Mouse (Mus musculus) adrenal gland, postnatal 14 days (tissue): ENCODE results near the gene Rictor. TPM values are rescaled to one million over a fixed set of nuclear protein-coding genes. Genes with fewer than 3 reads are reported as not detected.
A peak's percentile ranks its signal among the peaks of the same experiment; 100 is the strongest.

Experiments used
- DNase-seq: peaks from one replicate; pipeline ENCODE4 v3.0.0; 2021; ENCODE audit warnings: mixed read lengths
- long read RNA-seq, 2 experiments: library from polyadenylated mRNA; stranded (forward); transcript quantifications; one replicate each; pipeline ENCODE4 v2.0.0; 2021
- total RNA-seq: library from RNA; stranded (reverse); gene quantifications from 2 replicates; pipeline ENCODE4 v1.2.3, GENCODE M21; 2021

Rictor gene
- 25.9 and 26.2 TPM in 2 replicates for total RNA-seq
- long read RNA-seq, experiment 1, partial matches to known transcripts = 0 of 2 reads
- long read RNA-seq, experiment 1, other reads (novel, unspliced or antisense) = 2 of 2 reads
- long read RNA-seq, experiment 2, partial matches to known transcripts = 0 of 2 reads
- long read RNA-seq, experiment 2, other reads (novel, unspliced or antisense) = 2 of 2 reads

- peak; percentile 94 for DNase-seq
Measured at GRCm38 (mm10) chr15:6707936-6708525, at the start of gene Rictor. TSS of gene Rictor (plus strand) at chr15:6708379.

DNA sequence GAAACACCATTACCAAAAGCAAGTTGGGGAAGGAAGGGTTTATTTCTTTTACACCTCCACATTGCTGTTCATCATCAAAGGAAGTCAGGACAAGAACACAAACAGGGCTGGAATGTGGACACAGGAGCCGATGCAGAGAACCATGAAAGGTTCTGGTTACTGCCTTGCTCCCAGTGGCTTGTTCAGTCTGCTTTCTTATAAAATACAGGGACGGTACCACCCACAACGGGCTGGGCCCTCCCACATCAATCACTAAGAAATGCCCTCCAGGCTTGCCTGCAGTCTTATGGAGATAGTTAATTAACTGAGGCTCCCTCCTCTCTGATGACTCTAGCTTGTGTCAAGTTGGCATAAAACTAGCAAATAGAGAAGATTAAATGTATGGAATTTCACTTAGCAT is 46.2 kb upstream of the Rictor start:
- no peak for DNase-seq

- DNase-seq = no peak
Measured at GRCm38 (mm10) chr15:6663991-6664390, 44.2 kb upstream of the Rictor start.

GRCm38 (mm10) chr15:6666072-6666471 is 42.1 kb upstream of the Rictor start:
- no peak for DNase-seq

- DNase-seq = no peak
Measured at GRCm38 (mm10) chr15:6668793-6669437, 39.3 kb upstream of the Rictor start.

GRCm38 (mm10) chr15:6678479-6678878 is 29.7 kb upstream of the Rictor start:
- no peak for DNase-seq

DNA sequence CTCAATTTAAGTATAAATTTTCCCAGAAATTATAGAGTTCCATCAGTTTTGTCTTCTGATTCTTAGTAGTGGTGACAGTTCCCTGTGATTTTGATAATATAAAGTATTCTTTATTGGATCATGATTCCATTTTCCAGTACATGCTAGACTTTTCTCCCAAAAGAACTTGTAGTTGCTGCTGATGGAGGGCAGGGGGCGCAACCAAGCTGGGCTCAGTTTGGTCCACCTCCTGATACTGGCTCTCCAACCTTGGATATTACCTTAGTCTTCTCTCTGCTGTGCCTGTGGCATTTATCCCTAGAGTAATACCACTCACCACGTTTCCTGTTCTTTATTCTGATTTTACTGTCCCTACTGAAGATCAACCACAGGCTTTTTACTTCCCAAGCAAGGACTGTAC is 6.0 kb upstream of the Rictor start:
- peak; percentile 62 for DNase-seq

DNA sequence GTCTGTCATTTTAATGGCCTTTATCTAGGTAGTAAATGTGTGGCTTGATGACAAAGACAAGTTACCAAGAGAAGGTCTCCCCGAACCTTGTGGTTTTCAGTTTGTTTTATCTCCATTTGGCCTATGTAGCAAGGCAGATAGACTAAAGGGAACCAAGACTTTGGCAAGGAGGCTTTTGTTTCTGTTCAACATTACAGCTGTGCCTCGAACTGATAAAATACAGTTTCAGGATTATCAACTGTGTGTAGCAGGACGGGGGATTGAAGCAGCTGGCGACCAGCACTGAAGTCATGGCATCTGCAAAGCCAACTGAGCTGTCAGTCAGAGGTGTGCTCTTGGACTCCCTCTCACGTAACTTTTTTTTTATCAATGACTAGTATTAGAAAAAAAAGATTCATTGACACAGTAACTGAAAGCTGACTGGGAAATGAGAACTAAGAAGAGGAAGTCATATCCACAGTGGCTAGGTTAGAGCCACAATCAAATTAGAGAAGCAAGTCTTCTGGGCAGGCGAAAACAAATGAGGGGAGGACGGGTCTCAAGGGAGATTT is 2.8 kb upstream of the Rictor start:
- DNase-seq = no peak

DNA sequence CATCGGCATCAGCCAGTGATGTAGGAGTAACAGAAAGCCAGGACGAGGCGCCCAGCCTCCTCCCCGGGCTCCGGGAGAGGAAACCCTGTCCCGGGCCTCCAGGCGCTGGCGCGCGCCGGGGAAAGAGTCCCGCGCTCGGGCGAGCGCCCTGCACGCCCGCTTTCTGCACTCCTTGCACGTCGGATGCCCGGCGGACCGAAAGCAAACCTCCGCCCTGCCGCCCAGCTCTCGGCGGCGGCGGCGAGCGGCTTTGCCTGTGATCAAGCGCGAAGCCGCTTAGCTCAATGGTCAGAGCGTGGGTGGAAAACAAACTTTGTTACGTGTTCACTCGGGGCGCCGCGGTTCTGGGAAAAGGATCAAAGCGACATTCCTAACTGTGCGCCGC is 636 bp upstream of the Rictor start:
- peak; percentile 80 for DNase-seq

- DNase-seq = peak; percentile 58
Measured at GRCm38 (mm10) chr15:6708526-6709441, 605 bp downstream of the Rictor start.

DNA sequence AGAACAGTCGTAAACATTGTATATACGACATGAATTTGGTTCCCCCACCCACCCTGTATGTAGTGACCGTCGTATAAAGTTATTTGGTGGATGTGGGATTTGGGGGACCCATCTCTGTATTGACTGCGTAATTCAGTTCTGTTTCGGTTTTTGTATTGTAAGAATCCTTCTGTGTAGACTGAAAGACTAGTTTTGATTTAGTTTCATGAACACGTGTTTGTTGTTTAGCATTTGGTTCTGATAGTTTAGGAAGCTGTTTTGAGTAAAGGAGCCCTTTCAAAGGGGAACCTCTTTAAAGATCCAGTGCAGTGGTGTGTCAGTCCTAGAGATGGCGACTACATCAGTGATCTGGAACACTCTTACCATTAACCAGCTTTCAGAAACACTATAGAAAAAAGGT is 1.4 kb downstream of the Rictor start:
- DNase-seq = no peak

- no peak for DNase-seq
Measured at GRCm38 (mm10) chr15:6710341-6710740, 2.2 kb downstream of the Rictor start.

DNA sequence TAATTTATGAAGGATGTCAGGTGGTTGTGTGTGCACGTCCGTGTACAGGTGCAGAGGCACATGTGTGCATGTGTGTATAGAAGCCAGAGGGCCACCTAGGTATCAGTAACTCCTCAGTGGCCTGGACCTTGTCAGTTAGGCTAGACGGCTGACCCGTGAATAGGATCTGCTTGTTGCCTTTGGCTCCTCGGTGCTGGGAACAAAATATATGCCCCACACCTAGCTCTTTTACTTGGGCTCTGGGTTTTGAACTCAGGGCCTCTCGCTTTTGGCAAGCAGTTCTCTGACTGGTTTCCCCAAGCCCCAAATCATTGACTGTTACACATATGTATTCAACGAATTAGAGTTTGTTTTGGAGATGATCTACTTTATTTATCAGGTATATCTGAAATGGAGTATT is 3.0 kb downstream of the Rictor start:
- DNase-seq = no peak

DNA sequence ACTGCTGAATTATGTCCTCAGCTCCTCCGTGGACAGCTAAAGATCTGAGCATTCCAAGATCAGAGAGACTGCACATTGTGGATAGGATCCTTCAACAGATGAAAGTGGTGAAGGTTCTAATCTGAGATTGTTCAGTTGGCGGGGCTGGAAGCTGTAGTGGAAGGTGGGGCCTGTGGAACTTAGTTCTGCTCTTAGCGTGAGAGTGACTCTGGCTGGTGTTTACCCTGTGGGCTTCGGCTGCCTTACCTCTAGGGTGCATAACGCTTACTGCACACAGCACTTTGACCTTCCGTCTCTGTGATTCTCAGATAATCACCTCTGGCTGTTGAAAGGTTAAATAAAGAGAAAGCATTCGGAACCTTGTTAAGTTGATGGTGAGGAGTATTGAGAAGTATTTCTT is 6.6 kb downstream of the Rictor start:
- DNase-seq = no peak

DNA sequence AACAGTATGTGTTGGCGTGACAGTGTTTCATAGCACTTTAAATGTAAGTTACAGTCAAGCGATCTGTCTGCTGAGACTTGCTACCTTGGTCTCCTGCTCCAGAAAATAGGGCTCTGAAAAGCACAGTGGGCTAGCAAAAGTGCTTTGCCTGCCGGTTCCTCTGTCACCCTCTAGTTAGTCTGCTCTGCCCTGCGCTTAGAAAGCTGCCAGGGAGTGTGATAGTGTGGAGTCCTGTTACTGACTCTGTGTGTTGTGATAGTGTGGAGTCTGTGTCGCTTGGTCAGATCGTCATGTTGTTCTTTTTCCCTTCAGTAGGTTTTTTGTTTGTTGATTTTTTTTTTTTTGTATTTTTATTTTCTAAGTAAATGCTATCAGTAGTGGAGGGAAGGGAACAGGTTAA is 7.1 kb downstream of the Rictor start:
- DNase-seq = no peak

GRCm38 (mm10) chr15:6721385-6721784 is 13.2 kb downstream of the Rictor start:
- no peak for DNase-seq

GRCm38 (mm10) chr15:6721802-6722201 is 13.6 kb downstream of the Rictor start:
- DNase-seq = no peak

GRCm38 (mm10) chr15:6722405-6723176 is 14.4 kb downstream of the Rictor start:
- no peak for DNase-seq

DNA sequence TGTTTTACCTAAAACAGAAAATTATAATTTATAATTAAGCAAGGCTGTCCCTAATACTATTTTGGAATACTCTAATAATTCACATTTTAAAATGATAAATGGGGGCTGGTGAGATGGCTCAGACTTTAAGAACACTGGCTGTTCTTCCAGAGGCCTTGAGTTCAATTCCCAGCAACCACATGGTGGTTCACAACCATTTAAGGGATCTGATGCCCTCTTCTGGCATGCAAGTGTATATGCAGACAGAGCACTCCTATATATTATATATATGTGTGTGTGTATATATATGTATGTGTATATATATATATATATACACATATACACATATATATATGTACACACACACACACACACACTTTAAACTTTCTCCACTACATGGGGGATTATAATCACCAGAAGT is 15.2 kb downstream of the Rictor start:
- DNase-seq = no peak

DNA sequence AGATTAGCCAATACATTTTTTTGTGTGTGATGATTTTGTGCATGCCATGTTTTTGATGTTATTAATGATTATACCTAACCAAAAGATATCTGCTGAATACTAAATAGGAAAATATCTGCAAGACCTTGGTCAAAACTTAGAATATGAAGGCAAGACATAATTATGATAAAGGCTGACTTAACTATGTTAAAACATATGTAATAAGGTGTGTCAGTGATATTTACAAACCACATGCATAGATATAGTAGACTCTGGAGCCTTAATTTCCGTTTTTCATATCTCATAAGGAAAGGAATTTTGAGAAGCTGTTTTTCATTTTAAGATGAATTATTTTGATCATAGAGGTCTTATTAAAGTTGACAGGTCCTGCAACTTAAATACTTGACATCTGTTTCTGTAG is 16.3 kb downstream of the Rictor start:
- no peak for DNase-seq

GRCm38 (mm10) chr15:6726130-6726808 is 18.1 kb downstream of the Rictor start:
- no peak for DNase-seq
